Mouse (Mus musculus): ENCODE data around the gene Ngfr.

Gene Ngfr

GRCm38 (mm10) chr11:95595438-95596149, 8.1 kb upstream of the Ngfr start:
- in situ Hi-C loops (cut with MboI; ENCODE audit: unreplicated experiment in 2 of 2): no loop called here

- in situ Hi-C loops (cut with MboI; ENCODE audit: unreplicated experiment in 2 of 2): no loop called here
Observed at GRCm38 (mm10) chr11:95594686-95595212, 7.2 kb upstream of the Ngfr start.

GRCm38 (mm10) chr11:95593501-95593900, 6.0 kb upstream of the Ngfr start:
- in situ Hi-C loops (cut with MboI; ENCODE audit: unreplicated experiment in 2 of 2): no loop called here

- in situ Hi-C loops (cut with MboI; ENCODE audit: unreplicated experiment in 2 of 2): no loop called here
Observed at GRCm38 (mm10) chr11:95592691-95593090, 5.2 kb upstream of the Ngfr start.

GRCm38 (mm10) chr11:95589195-95589594, 1.7 kb upstream of the Ngfr start:
- in situ Hi-C loops (cut with MboI; ENCODE audit: unreplicated experiment in 2 of 2): loop anchor here in 1 of 2 experiments (10.0 kb wide), 1 partner anchor 66 kb away; no protein-coding TSS in a partner anchor

GRCm38 (mm10) chr11:95586751-95587422, 648 bp downstream of the Ngfr start:
- in situ Hi-C loops (cut with MboI; ENCODE audit: unreplicated experiment in 2 of 2): loop anchor here in 1 of 2 experiments (10.0 kb wide), 1 partner anchor 68 kb away; no protein-coding TSS in a partner anchor

GRCm38 (mm10) chr11:95586184-95586583, 1.4 kb downstream of the Ngfr start:
- in situ Hi-C loops (cut with MboI; ENCODE audit: unreplicated experiment in 2 of 2): loop anchor here in 1 of 2 experiments (10.0 kb wide), 1 partner anchor 69 kb away; no protein-coding TSS in a partner anchor

- in situ Hi-C loops (cut with MboI; ENCODE audit: unreplicated experiment in 2 of 2): loop anchor here in 1 of 2 experiments (10.0 kb wide), 1 partner anchor 69 kb away; no protein-coding TSS in a partner anchor
Observed at GRCm38 (mm10) chr11:95585684-95586083, 1.9 kb downstream of the Ngfr start.

- in situ Hi-C loops (cut with MboI; ENCODE audit: unreplicated experiment in 2 of 2): loop anchor here in 1 of 2 experiments (10.0 kb wide), 1 partner anchor 70 kb away; no protein-coding TSS in a partner anchor
Observed at GRCm38 (mm10) chr11:95585281-95585680, 2.3 kb downstream of the Ngfr start.

GRCm38 (mm10) chr11:95584651-95585050, 2.9 kb downstream of the Ngfr start:
- in situ Hi-C loops (cut with MboI; ENCODE audit: unreplicated experiment in 2 of 2): loop anchor here in 1 of 2 experiments (10.0 kb wide), 1 partner anchor 70 kb away; no protein-coding TSS in a partner anchor

- in situ Hi-C loops (cut with MboI; ENCODE audit: unreplicated experiment in 2 of 2): loop anchor here in 1 of 2 experiments (10.0 kb wide), 1 partner anchor 71 kb away; no protein-coding TSS in a partner anchor
Observed at GRCm38 (mm10) chr11:95583396-95583795, 4.1 kb downstream of the Ngfr start.

- in situ Hi-C loops (cut with MboI; ENCODE audit: unreplicated experiment in 2 of 2): loop anchor here in 1 of 2 experiments (10.0 kb wide), 1 partner anchor 73 kb away; no protein-coding TSS in a partner anchor
Observed at GRCm38 (mm10) chr11:95582193-95582592, 5.3 kb downstream of the Ngfr start.

GRCm38 (mm10) chr11:95579455-95579854, 8.1 kb downstream of the Ngfr start:
- in situ Hi-C loops (cut with MboI; ENCODE audit: unreplicated experiment in 2 of 2): no loop called here

- in situ Hi-C loops (cut with MboI; ENCODE audit: unreplicated experiment in 2 of 2): no loop called here
Observed at GRCm38 (mm10) chr11:95577776-95578446, 9.6 kb downstream of the Ngfr start.

GRCm38 (mm10) chr11:95576299-95576698, 11.2 kb downstream of the Ngfr start:
- in situ Hi-C loops (cut with MboI; ENCODE audit: unreplicated experiment in 2 of 2): no loop called here

GRCm38 (mm10) chr11:95575791-95576190, 11.7 kb downstream of the Ngfr start:
- in situ Hi-C loops (cut with MboI; ENCODE audit: unreplicated experiment in 2 of 2): no loop called here

GRCm38 (mm10) chr11:95574786-95575334, 12.7 kb downstream of the Ngfr start:
- in situ Hi-C loops (cut with MboI; ENCODE audit: unreplicated experiment in 2 of 2): no loop called here

GRCm38 (mm10) chr11:95572227-95572626, 15.3 kb downstream of the Ngfr start:
- in situ Hi-C loops (cut with MboI; ENCODE audit: unreplicated experiment in 2 of 2): no loop called here

GRCm38 (mm10) chr11:95571755-95572154, 15.8 kb downstream of the Ngfr start:
- in situ Hi-C loops (cut with MboI; ENCODE audit: unreplicated experiment in 2 of 2): no loop called here
